Mouse (Mus musculus): ENCODE measurements around the gene Zmynd8. TPM values are rescaled to one million over a fixed set of nuclear protein-coding genes. Genes with fewer than 3 reads are reported as not detected.

Gene Zmynd8
- total RNA-seq, 2 experiments from 2014 or later = 173 to 186 TPM

- H3K27ac ChIP-seq = peak overlapping the region; percentile 60
- no peak overlapping the region for H3K4me3 ChIP-seq
- DNase-seq (ENCODE audit: low spot score in 2 of 2) = no peak
- no peak for TF ChIP-seq CTCF (conservative IDR thresholded peaks at IDR 0.05)
Measured at GRCm38 (mm10) chr2:165832295-165832694, 66.5 kb downstream of the Zmynd8 start.

- H3K4me3 ChIP-seq = no peak overlapping the region
- peak overlapping the region; percentile 60 for H3K27ac ChIP-seq
- no peak for TF ChIP-seq CTCF (conservative IDR thresholded peaks at IDR 0.05)
- no peak for DNase-seq (ENCODE audit: low spot score in 2 of 2)
Measured at GRCm38 (mm10) chr2:165831637-165832289, 67.1 kb downstream of the Zmynd8 start.

GRCm38 (mm10) chr2:165828770-165829169 is 70.0 kb downstream of the Zmynd8 start:
- no peak for TF ChIP-seq CTCF (conservative IDR thresholded peaks at IDR 0.05)
- no peak for DNase-seq (ENCODE audit: low spot score in 2 of 2)
- no peak overlapping the region for H3K4me3 ChIP-seq
- H3K27ac ChIP-seq = peak overlapping the region; percentile 69; the same call in 1 of the 2 replicates

GRCm38 (mm10) chr2:165825964-165826712 is 72.7 kb downstream of the Zmynd8 start:
- TF ChIP-seq CTCF (conservative IDR thresholded peaks at IDR 0.05) = peak; percentile 89
- Histone ChIP-seq H3K27ac (peak overlapping the region; percentile 73), H3K4me3 (no peak overlapping the region)
- DNase-seq (ENCODE audit: low spot score in 2 of 2) = peak; percentile 76 to 78

GRCm38 (mm10) chr2:165825261-165825900 is 73.4 kb downstream of the Zmynd8 start:
- no peak overlapping the region for H3K4me3 ChIP-seq
- H3K27ac ChIP-seq = peak overlapping the region; percentile 73
- TF ChIP-seq CTCF (conservative IDR thresholded peaks at IDR 0.05) = no peak
- DNase-seq (ENCODE audit: low spot score in 2 of 2) = no peak

GRCm38 (mm10) chr2:165824826-165825225 is 74.0 kb downstream of the Zmynd8 start:
- TF ChIP-seq CTCF (conservative IDR thresholded peaks at IDR 0.05) = no peak
- Histone ChIP-seq H3K4me3 (no peak overlapping the region), H3K27ac (peak overlapping the region; percentile 73)
- DNase-seq (ENCODE audit: low spot score in 2 of 2) = no peak

GRCm38 (mm10) chr2:165822478-165822877 is 76.3 kb downstream of the Zmynd8 start:
- no peak for DNase-seq (ENCODE audit: low spot score in 2 of 2)
- no peak overlapping the region for H3K4me3 ChIP-seq
- TF ChIP-seq CTCF (conservative IDR thresholded peaks at IDR 0.05) = no peak
- H3K27ac ChIP-seq = peak overlapping the region; percentile 90; the same call in 1 of the 2 replicates

GRCm38 (mm10) chr2:165821671-165822070 is 77.1 kb downstream of the Zmynd8 start:
- Histone ChIP-seq H3K27ac (peak overlapping the region; percentile 90), H3K4me3 (no peak overlapping the region)
- no peak for TF ChIP-seq CTCF (conservative IDR thresholded peaks at IDR 0.05)
- no peak for DNase-seq (ENCODE audit: low spot score in 2 of 2)

GRCm38 (mm10) chr2:165820504-165821095 is 78.2 kb downstream of the Zmynd8 start:
- no peak for TF ChIP-seq CTCF (conservative IDR thresholded peaks at IDR 0.05)
- no peak for DNase-seq (ENCODE audit: low spot score in 2 of 2)
- Histone ChIP-seq H3K27ac (peak overlapping the region; percentile 90), H3K4me3 (no peak overlapping the region)

GRCm38 (mm10) chr2:165820073-165820472 is 78.7 kb downstream of the Zmynd8 start:
- TF ChIP-seq CTCF (conservative IDR thresholded peaks at IDR 0.05) = no peak
- DNase-seq (ENCODE audit: low spot score in 2 of 2) = no peak
- H3K27ac ChIP-seq = peak overlapping the region; percentile 90
- H3K4me3 ChIP-seq = no peak overlapping the region

GRCm38 (mm10) chr2:165818985-165819948 is 79.5 kb downstream of the Zmynd8 start:
- Histone ChIP-seq H3K27ac (peak overlapping the region; percentile 90), H3K4me3 (no peak overlapping the region)
- TF ChIP-seq CTCF (conservative IDR thresholded peaks at IDR 0.05) = peak; percentile 95
- DNase-seq (ENCODE audit: low spot score in 2 of 2) = peak; percentile 75 to 76

GRCm38 (mm10) chr2:165818570-165818969 is 80.2 kb downstream of the Zmynd8 start:
- no peak for TF ChIP-seq CTCF (conservative IDR thresholded peaks at IDR 0.05)
- Histone ChIP-seq H3K4me3 (no peak overlapping the region), H3K27ac (peak overlapping the region; percentile 90)
- no peak for DNase-seq (ENCODE audit: low spot score in 2 of 2)

Data from layer of hippocampus, adult 2 months (tissue).